Mouse (Mus musculus) MEL (cell line): ENCODE data around the gene Vps35l.

Experiments used
- CTCF ChIP-seq, 3 experiments: IDR thresholded peaks in 2 of 3; conservative IDR thresholded peaks in 1 of 3; 2 replicates each; pipeline ENCODE4 v1.5.1; 2011 to 2012; ENCODE audit warnings: low read length in 3 of 3, low read depth in 2 of 3, mild to moderate bottlenecking in 2 of 3, improper control_type of control experiment in 1 of 3, inconsistent platforms in 1 of 3, mixed read lengths in 1 of 3, moderate library complexity in 1 of 3; ENCODE audit not compliant: control insufficient read depth in 1 of 3, insufficient read depth in 1 of 3, poor library complexity in 1 of 3, severe bottlenecking in 1 of 3
- EP300 ChIP-seq, 2 experiments: IDR thresholded peaks; 2 replicates each; pipeline ENCODE4 v1.6.1; 2011; ENCODE audit warnings: improper control_type of control experiment in 2 of 2, low read length in 2 of 2, low read depth in 1 of 2, mild to moderate bottlenecking in 1 of 2
- POLR2A ChIP-seq, 2 experiments: IDR thresholded peaks; 2 replicates each; pipeline ENCODE4 v1.6.1; 2011 to 2012; ENCODE audit warnings: low read length in 2 of 2, mild to moderate bottlenecking in 2 of 2, control low read depth in 1 of 2, improper control_type of control experiment in 1 of 2, low read depth in 1 of 2, moderate library complexity in 1 of 2; ENCODE audit not compliant: control insufficient read depth in 1 of 2, insufficient read depth in 1 of 2, poor library complexity in 1 of 2
- SMC3 ChIP-seq: IDR thresholded peaks from 2 replicates; pipeline ENCODE4 v1.6.1; 2011; ENCODE audit warnings: low read depth, low read length, improper control_type of control experiment

- TF ChIP-seq EP300 (IDR thresholded peaks at IDR 0.05; ENCODE audit: low read depth in 1 of 2, low read length in 2 of 2) (no peak), SMC3 (no peak), CTCF (IDR thresholded peaks at IDR 0.05 in 2 of 3, conservative IDR thresholded peaks at IDR 0.05 in 1 of 3; ENCODE audit: control insufficient read depth in 1 of 3, insufficient read depth in 1 of 3, low read depth in 2 of 3, low read length in 3 of 3, poor library complexity in 1 of 3, severe bottlenecking in 1 of 3) (no peak), POLR2A (IDR thresholded peaks at IDR 0.05; ENCODE audit: control insufficient read depth in 1 of 2, insufficient read depth in 1 of 2, low read depth in 1 of 2, low read length in 2 of 2, poor library complexity in 1 of 2) (no peak)
Measured at GRCm38 (mm10) chr7:118807899-118808298, 67.9 kb downstream of the Vps35l start.
